Mouse (Mus musculus) adrenal gland (tissue): ENCODE data around the gene Atp5h.

Experiments
- intact Hi-C: fragments of 180-260 bp; cut with DNase I; formaldehyde crosslinking; loops from one replicate; pipeline ENCODE4 v1.15.1; 2025
- microRNA-seq, 2 experiments: library from miRNA; unstranded; fragments of <30 nt; microRNA quantifications; one replicate each; pipeline ENCODE4; 2019

Gene Atp5h

GRCm38 (mm10) chr11:115371354-115371753 is 48.4 kb downstream of the Atp5h start:
- intact Hi-C loops = no loop called here

GRCm38 (mm10) chr11:115370368-115370767 is 49.4 kb downstream of the Atp5h start:
- intact Hi-C loops = no loop called here

- intact Hi-C loops = no loop called here
Observed at GRCm38 (mm10) chr11:115367395-115367944, 52.3 kb downstream of the Atp5h start, which contains the start of gene Hid1. Gene Hid1, minus strand, starts transcription at chr11:115367756.

GRCm38 (mm10) chr11:115366706-115367394 is 52.9 kb downstream of the Atp5h start:
- intact Hi-C loops = no loop called here

- intact Hi-C loops = no loop called here
Observed at GRCm38 (mm10) chr11:115366039-115366705, 53.6 kb downstream of the Atp5h start.

Small RNA genes lying within 50 kb of the gene (microRNA-seq; reads per million reads assigned to microRNA genes)
- gene Mir3968 = 0 to 0.11 reads per million in 2 experiments
